Mouse (Mus musculus): ENCODE results near the gene Hebp1. TPM values are rescaled to one million over a fixed set of nuclear protein-coding genes. Genes with fewer than 3 reads are reported as not detected.

Hebp1 gene
- total and polyA plus RNA-seq, 2 experiments from 2014 or later, result 10.9 to 35.5 TPM

DNA sequence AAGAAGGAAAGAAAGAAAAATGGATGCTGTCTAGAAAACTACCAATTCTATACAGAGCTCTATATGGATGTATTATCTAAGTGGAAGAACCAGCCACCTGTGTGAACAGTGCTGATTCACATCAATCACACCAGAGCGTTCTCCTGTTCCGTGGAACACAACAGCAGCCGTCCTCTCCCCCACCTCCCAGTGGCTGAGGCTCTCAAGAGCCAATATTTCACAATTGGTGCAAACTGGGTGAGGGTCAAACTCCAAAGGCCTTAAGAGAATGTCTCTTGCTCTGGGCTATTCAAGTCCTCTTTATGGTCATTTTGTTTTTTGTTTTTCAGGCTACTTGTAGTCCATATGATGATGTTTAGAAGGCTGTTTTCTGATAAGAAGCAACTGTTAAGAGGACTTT is 32.6 kb downstream of the Hebp1 start:
- peaks cover 4% of the 10 kb centered on the region; the same call in 1 of the 2 replicates for H3K4me1 ChIP-seq (ENCODE audit: control insufficient read depth, insufficient read depth)
- DNase-seq (ENCODE audit: low spot score) (no peak), ATAC-seq (ENCODE audit: insufficient read depth, low read depth) (no peak)
- H3K9me3 ChIP-seq (replicated peaks; ENCODE audit: control insufficient read depth, low read length), result no peaks in the 10 kb centered on the region
- H3K27ac ChIP-seq (ENCODE audit: low read depth), result no peak overlapping the region
- H3K27me3 ChIP-seq (ENCODE audit: control insufficient read depth, insufficient read depth, low read length), result no peaks in the 10 kb centered on the region
- 91% methylated on average over 3 of the region's 3 CpGs for WGBS
- no peak overlapping the region for H3K9ac ChIP-seq (replicated peaks; ENCODE audit: low read depth, low read length)
- H3K36me3 ChIP-seq (replicated peaks; ENCODE audit: control insufficient read depth, insufficient read depth, low read length), result no peaks in the 10 kb centered on the region
- no peak overlapping the region for H3K4me3 ChIP-seq (ENCODE audit: low read depth, low read length)
- TF ChIP-seq CTCF (IDR thresholded peaks at IDR 0.05; ENCODE audit: low read depth) (no peak), EP300 (IDR thresholded peaks at IDR 0.05; ENCODE audit: low read depth) (no peak)
- H3K4me2 ChIP-seq (ENCODE audit: low read depth, low read length), result no peak overlapping the region

DNA sequence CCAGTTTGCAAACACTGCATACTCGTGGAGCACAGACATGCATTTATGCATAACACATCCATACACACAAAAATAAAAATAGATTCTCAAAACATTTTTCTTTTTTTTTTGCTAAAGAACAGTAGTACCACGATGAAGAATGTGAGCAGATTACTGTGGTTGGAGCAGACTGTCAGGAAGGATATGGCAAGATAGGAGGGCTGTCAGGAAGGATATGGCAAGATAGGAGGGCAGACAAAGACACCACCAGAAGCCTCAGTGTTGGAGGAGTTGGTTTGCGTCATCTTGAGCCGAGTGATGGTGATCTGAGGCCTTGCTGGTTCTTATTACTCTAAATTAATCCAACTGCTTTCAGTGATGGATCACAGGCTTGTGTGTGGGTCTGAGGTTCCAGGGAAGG is 35.0 kb downstream of the Hebp1 start:
- Histone ChIP-seq H3K4me1 (ENCODE audit: control insufficient read depth, insufficient read depth) (peaks cover 4% of the 10 kb centered on the region; the same call in 1 of the 2 replicates), H3K27me3 (ENCODE audit: control insufficient read depth, insufficient read depth, low read length) (no peaks in the 10 kb centered on the region), H3K4me2 (ENCODE audit: low read depth, low read length) (no peak overlapping the region), H3K9ac (replicated peaks; ENCODE audit: low read depth, low read length) (no peak overlapping the region), H3K9me3 (replicated peaks; ENCODE audit: control insufficient read depth, low read length) (no peaks in the 10 kb centered on the region), H3K4me3 (ENCODE audit: low read depth, low read length) (no peak overlapping the region), H3K27ac (ENCODE audit: low read depth) (no peak overlapping the region), H3K36me3 (replicated peaks; ENCODE audit: control insufficient read depth, insufficient read depth, low read length) (no peaks in the 10 kb centered on the region)
- no peak for ATAC-seq (ENCODE audit: insufficient read depth, low read depth)
- TF ChIP-seq EP300 (IDR thresholded peaks at IDR 0.05; ENCODE audit: low read depth), result no peak
- no peak for TF ChIP-seq CTCF (IDR thresholded peaks at IDR 0.05; ENCODE audit: low read depth)
- 54% methylated on average over 4 of the region's 4 CpGs for WGBS
- DNase-seq (ENCODE audit: low spot score), result no peak

DNA sequence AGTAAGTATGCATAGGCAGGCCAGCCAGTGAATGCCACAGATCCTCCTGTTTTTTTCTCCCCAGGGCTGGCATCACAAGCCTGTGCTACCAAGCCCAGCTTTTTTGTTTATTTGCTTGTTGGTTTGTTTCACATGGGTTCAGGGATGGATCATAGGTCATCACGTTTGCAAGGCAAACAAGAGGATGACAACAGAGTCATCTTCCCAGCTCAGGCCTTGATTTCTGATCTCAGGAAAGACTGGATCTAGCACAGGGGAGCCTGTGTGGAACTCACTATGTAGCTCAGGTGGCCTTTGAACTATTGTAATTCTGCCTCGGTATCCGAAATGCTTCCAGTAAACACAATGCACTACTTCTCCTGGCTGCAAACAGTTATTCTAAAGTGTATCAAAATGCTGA is 35.5 kb downstream of the Hebp1 start:
- TF ChIP-seq CTCF (IDR thresholded peaks at IDR 0.05; ENCODE audit: low read depth) (no peak), EP300 (IDR thresholded peaks at IDR 0.05; ENCODE audit: low read depth) (no peak)
- no peaks in the 10 kb centered on the region for H3K9me3 ChIP-seq (replicated peaks; ENCODE audit: control insufficient read depth, low read length)

GRCm38 (mm10) chr6:135161356-135161755 is 36.5 kb downstream of the Hebp1 start:
- Histone ChIP-seq H3K27ac (ENCODE audit: low read depth) (no peak overlapping the region), H3K27me3 (ENCODE audit: control insufficient read depth, insufficient read depth, low read length) (no peaks in the 10 kb centered on the region), H3K9me3 (replicated peaks; ENCODE audit: control insufficient read depth, low read length) (no peaks in the 10 kb centered on the region), H3K9ac (replicated peaks; ENCODE audit: low read depth, low read length) (no peak overlapping the region), H3K4me1 (ENCODE audit: control insufficient read depth, insufficient read depth) (peaks cover 8% of the 10 kb centered on the region; the same call in 1 of the 2 replicates), H3K4me2 (ENCODE audit: low read depth, low read length) (no peak overlapping the region), H3K4me3 (ENCODE audit: low read depth, low read length) (no peak overlapping the region), H3K36me3 (replicated peaks; ENCODE audit: control insufficient read depth, insufficient read depth, low read length) (no peaks in the 10 kb centered on the region)
- TF ChIP-seq CTCF (IDR thresholded peaks at IDR 0.05; ENCODE audit: low read depth) (no peak), EP300 (IDR thresholded peaks at IDR 0.05; ENCODE audit: low read depth) (no peak)
- ATAC-seq (ENCODE audit: insufficient read depth, low read depth), result no peak
- DNase-seq (ENCODE audit: low spot score), result no peak
- 62% methylated on average over 4 of the region's 4 CpGs for WGBS

More for the DNA sequence above, 35.5 kb downstream of the Hebp1 start:
- no peak for ATAC-seq (ENCODE audit: insufficient read depth, low read depth)
- DNase-seq (ENCODE audit: low spot score), result no peak
- Histone ChIP-seq H3K4me2 (ENCODE audit: low read depth, low read length) (no peak overlapping the region), H3K27ac (ENCODE audit: low read depth) (no peak overlapping the region), H3K36me3 (replicated peaks; ENCODE audit: control insufficient read depth, insufficient read depth, low read length) (no peaks in the 10 kb centered on the region), H3K9ac (replicated peaks; ENCODE audit: low read depth, low read length) (no peak overlapping the region), H3K4me1 (ENCODE audit: control insufficient read depth, insufficient read depth) (peaks cover 2% of the 10 kb centered on the region; the same call in 1 of the 2 replicates), H3K27me3 (ENCODE audit: control insufficient read depth, insufficient read depth, low read length) (no peaks in the 10 kb centered on the region), H3K4me3 (ENCODE audit: low read depth, low read length) (no peak overlapping the region)
- 85% methylated on average over 3 of the region's 3 CpGs for WGBS

DNA sequence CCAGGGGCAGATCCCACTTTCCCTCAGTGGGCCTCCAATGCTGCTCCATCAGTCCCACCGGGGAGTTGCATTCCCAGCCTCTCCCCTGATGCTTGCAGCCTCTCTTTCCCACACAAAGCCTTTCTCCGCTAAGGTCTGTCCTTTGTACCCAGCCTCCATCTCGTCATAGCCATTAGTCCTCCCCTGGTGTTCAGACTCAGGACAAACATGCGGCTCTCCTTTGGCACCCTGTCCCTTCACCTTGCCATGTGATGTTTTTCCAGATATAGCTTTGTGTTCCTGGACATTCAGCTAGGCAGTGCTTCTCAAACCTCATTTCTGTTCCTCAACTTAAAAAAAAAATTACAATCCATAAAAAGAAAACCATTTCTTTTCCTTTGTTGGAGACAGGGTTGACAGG is 39.3 kb downstream of the Hebp1 start:
- Histone ChIP-seq H3K4me2 (ENCODE audit: low read depth, low read length) (no peak overlapping the region), H3K36me3 (replicated peaks; ENCODE audit: control insufficient read depth, insufficient read depth, low read length) (no peaks in the 10 kb centered on the region), H3K4me1 (ENCODE audit: control insufficient read depth, insufficient read depth) (peaks cover 8% of the 10 kb centered on the region; the same call in 1 of the 2 replicates), H3K27me3 (ENCODE audit: control insufficient read depth, insufficient read depth, low read length) (no peaks in the 10 kb centered on the region), H3K9me3 (replicated peaks; ENCODE audit: control insufficient read depth, low read length) (no peaks in the 10 kb centered on the region), H3K4me3 (ENCODE audit: low read depth, low read length) (no peak overlapping the region), H3K27ac (ENCODE audit: low read depth) (no peak overlapping the region), H3K9ac (replicated peaks; ENCODE audit: low read depth, low read length) (no peak overlapping the region)
- 54% methylated on average over 4 of the region's 4 CpGs for WGBS
- DNase-seq (ENCODE audit: low spot score) (no peak), ATAC-seq (ENCODE audit: insufficient read depth, low read depth) (no peak)
- TF ChIP-seq EP300 (IDR thresholded peaks at IDR 0.05; ENCODE audit: low read depth) (no peak), CTCF (IDR thresholded peaks at IDR 0.05; ENCODE audit: low read depth) (no peak)

- DNase-seq (ENCODE audit: low spot score), result no peak
- 0 out of 2 replicates have a peak, but pooled peaks have one; percentile 2 for TF ChIP-seq CTCF (IDR thresholded peaks at IDR 0.05; ENCODE audit: low read depth)
- no peak for TF ChIP-seq EP300 (IDR thresholded peaks at IDR 0.05; ENCODE audit: low read depth)
- Histone ChIP-seq H3K4me2 (ENCODE audit: low read depth, low read length) (no peak overlapping the region), H3K4me3 (ENCODE audit: low read depth, low read length) (no peak overlapping the region), H3K9ac (replicated peaks; ENCODE audit: low read depth, low read length) (no peak overlapping the region), H3K27me3 (ENCODE audit: control insufficient read depth, insufficient read depth, low read length) (no peaks in the 10 kb centered on the region), H3K36me3 (replicated peaks; ENCODE audit: control insufficient read depth, insufficient read depth, low read length) (0 out of 2 replicates have a peak, but pooled peaks cover 3% of the 10 kb centered on the region), H3K9me3 (replicated peaks; ENCODE audit: control insufficient read depth, low read length) (no peaks in the 10 kb centered on the region), H3K27ac (ENCODE audit: low read depth) (no peak overlapping the region), H3K4me1 (ENCODE audit: control insufficient read depth, insufficient read depth) (peaks cover 8% of the 10 kb centered on the region; the same call in 1 of the 2 replicates)
- 48% methylated on average over 4 of the region's 4 CpGs for WGBS
- ATAC-seq (ENCODE audit: insufficient read depth, low read depth), result peak; percentile 69
Observed at GRCm38 (mm10) chr6:135157496-135157895, 40.3 kb downstream of the Hebp1 start.
